Mouse (Mus musculus) forebrain, postnatal 0 days (tissue): ENCODE results near the gene Wbp1. TPM values are rescaled to one million over a fixed set of nuclear protein-coding genes. Genes with fewer than 3 reads are reported as not detected.

ENCODE experiments used
- ATAC-seq: fragments of 200-750 bp; cut with Nextera tagmentation; 2 replicates; pipeline ENCODE4 v1.8.0; 2017; ENCODE audit warnings: mild to moderate bottlenecking, moderate library complexity
- DNase-seq: peaks from one replicate; pipeline ENCODE4 v3.0.0-alpha.2; 2015
- H3K27ac ChIP-seq: fragments of 300-500 bp; sonication (generic); 2 replicates; pipeline ENCODE4 v1.5.1; 2014; ENCODE audit warnings: low read depth, mild to moderate bottlenecking, antibody characterized with exemption, low read length, moderate library complexity, mixed read lengths
- H3K27me3 ChIP-seq: fragments of 300-500 bp; sonication (generic); 2 replicates; pipeline ENCODE4 v1.6.1; 2014; ENCODE audit warnings: mild to moderate bottlenecking, low read length, mixed read lengths; ENCODE audit not compliant: insufficient read depth
- H3K36me3 ChIP-seq: fragments of 300-500 bp; sonication (generic); 2 replicates; pipeline ENCODE4 v1.6.1; 2014; ENCODE audit warnings: mild to moderate bottlenecking, moderate library complexity; ENCODE audit not compliant: insufficient read depth
- H3K4me1 ChIP-seq: fragments of 300-500 bp; sonication (generic); 2 replicates; pipeline ENCODE4 v1.6.1; 2014; ENCODE audit warnings: antibody characterized with exemption; ENCODE audit not compliant: insufficient read depth
- H3K4me2 ChIP-seq: fragments of 300-500 bp; sonication (generic); 2 replicates; pipeline ENCODE4 v1.6.1; 2014; ENCODE audit warnings: low read depth, mild to moderate bottlenecking, moderate library complexity
- H3K4me3 ChIP-seq: fragments of 300-500 bp; sonication (generic); 2 replicates; pipeline ENCODE4 v1.5.1; 2014; ENCODE audit warnings: low read depth, low read length, mixed read lengths
- H3K9ac ChIP-seq: fragments of 300-500 bp; sonication (generic); 2 replicates; pipeline ENCODE4 v1.6.1; 2014; ENCODE audit warnings: mild to moderate bottlenecking
- H3K9me3 ChIP-seq: fragments of 300-500 bp; sonication (generic); 2 replicates; pipeline ENCODE4 v1.6.1; 2016; ENCODE audit warnings: low read length
- CTCF ChIP-seq: sonication (generic); IDR thresholded peaks from 2 replicates; pipeline ENCODE4 v1.5.1; 2016; ENCODE audit warnings: antibody characterized with exemption, control low read depth, low read depth
- WGBS: fragments of 180-500 bp; shearing (Covaris S2); extraction: QIAGEN DNeasy Blood & Tissue Kit; methylation state at CpG from one replicate; pipeline ENCODE4 v1.1.7; 2014; 5-methylcytosine and 5-hydroxymethylcytosine counted together
- polyA plus RNA-seq: library from polyadenylated mRNA; unstranded; fragments of >200 nt; fragmentation: Nextera tagmentation; extraction: Ambion mirVana; gene quantifications from 2 replicates; pipeline ENCODE4 v1.2.1, GENCODE M21; 2015
- total RNA-seq: library from RNA; depleted of rRNA; stranded (reverse); fragments of >200 nt; gene quantifications from 2 replicates; pipeline ENCODE4 v1.2.3, GENCODE M21; 2014

Wbp1 gene
- total and polyA plus RNA-seq, 2 experiments from 2014 or later = 109 to 151 TPM

- peak overlapping the region; percentile 63 for H3K4me3 ChIP-seq
- under 1% methylated on average over 30 of the region's 30 CpGs for WGBS
- H3K27ac ChIP-seq = no peak overlapping the region
These were observed 3.5 kb upstream of the Wbp1 start for GRCm38 (mm10) chr6:83124851-83125312.

DNA sequence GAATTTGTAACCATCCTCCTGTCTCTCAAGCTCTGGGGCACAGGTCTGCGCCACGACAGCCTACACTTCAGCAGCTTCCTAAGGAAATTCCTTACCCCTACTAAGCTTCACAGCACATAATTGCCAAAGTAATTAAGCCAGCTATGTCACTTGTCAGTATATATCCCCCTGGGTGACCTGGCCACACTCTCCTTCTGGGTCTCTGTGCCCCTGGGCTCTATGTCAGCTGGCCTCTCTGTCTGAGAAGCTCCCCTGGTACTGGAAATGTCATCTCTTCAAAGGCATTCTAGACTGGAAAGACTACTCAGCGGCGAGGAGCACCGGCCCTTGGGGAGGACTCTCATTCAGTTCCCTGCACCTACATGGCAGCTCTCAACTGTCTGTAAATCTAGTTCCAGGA, 1.6 kb upstream of the Wbp1 start:
- Histone ChIP-seq H3K4me3 (no peak overlapping the region), H3K4me1 (peaks cover 22% of the 10 kb centered on the region), H3K36me3 (peaks cover 15% of the 10 kb centered on the region), H3K4me2 (no peak overlapping the region), H3K27ac (no peak overlapping the region), H3K9me3 (no peaks in the 10 kb centered on the region), H3K9ac (no peak overlapping the region), H3K27me3 (no peaks in the 10 kb centered on the region)
- no peak for DNase-seq
- WGBS = 84% methylated on average over 5 of the region's 5 CpGs
- TF ChIP-seq CTCF = no peak
- no peak for ATAC-seq

More at GRCm38 (mm10) chr6:83124851-83125312, 3.5 kb upstream of the Wbp1 start:
- Histone ChIP-seq H3K4me2 (peak overlapping the region; percentile 93), H3K27me3 (no peaks in the 10 kb centered on the region), H3K4me1 (peaks cover 22% of the 10 kb centered on the region), H3K9me3 (no peaks in the 10 kb centered on the region), H3K9ac (peak overlapping the region; percentile 48), H3K36me3 (no peaks in the 10 kb centered on the region)
- DNase-seq (peak; percentile 96), ATAC-seq (peak; percentile 30; the same call in 1 of the 2 replicates)
- no peak for TF ChIP-seq CTCF

GRCm38 (mm10) chr6:83121863-83122710, 728 bp upstream of the Wbp1 start:
- DNase-seq (no peak), ATAC-seq (peak; percentile 38)
- no peak for TF ChIP-seq CTCF
- Histone ChIP-seq H3K4me3 (peak overlapping the region; percentile 70), H3K9me3 (no peaks in the 10 kb centered on the region), H3K4me1 (peaks cover 22% of the 10 kb centered on the region), H3K36me3 (peaks cover 24% of the 10 kb centered on the region), H3K4me2 (peak overlapping the region; percentile 93), H3K27ac (peak overlapping the region; percentile 88), H3K9ac (peak overlapping the region; percentile 70), H3K27me3 (no peaks in the 10 kb centered on the region)
- 6% methylated on average over 40 of the region's 52 CpGs for whole genome bisulfite sequencing

DNA sequence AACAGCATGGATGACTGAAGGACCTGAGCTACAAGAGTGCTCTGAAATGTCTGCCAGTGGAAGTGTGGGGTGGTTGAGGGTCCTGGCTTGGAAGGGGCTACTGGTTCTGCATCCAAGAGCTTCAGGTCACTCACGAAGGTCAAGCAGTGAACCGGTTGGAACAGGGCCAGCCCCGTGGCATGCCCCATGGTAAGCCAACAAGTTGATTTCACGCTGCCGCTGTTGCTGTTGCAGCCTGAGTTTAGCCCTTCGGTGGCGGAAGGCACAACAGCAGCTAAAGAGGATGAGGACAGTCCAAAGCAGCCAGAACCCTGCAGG, 1.7 kb downstream of the Wbp1 start:
- ATAC-seq (no peak), DNase-seq (no peak)
- Histone ChIP-seq H3K4me2 (peak overlapping the region; percentile 93; the same call in 1 of the 2 replicates), H3K27ac (no peak overlapping the region), H3K4me3 (no peak overlapping the region), H3K36me3 (peaks cover 25% of the 10 kb centered on the region), H3K4me1 (peaks cover 22% of the 10 kb centered on the region), H3K9ac (no peak overlapping the region), H3K27me3 (no peaks in the 10 kb centered on the region), H3K9me3 (no peaks in the 10 kb centered on the region)
- TF ChIP-seq CTCF = no peak
- WGBS = 80% methylated on average over 7 of the region's 7 CpGs

DNA sequence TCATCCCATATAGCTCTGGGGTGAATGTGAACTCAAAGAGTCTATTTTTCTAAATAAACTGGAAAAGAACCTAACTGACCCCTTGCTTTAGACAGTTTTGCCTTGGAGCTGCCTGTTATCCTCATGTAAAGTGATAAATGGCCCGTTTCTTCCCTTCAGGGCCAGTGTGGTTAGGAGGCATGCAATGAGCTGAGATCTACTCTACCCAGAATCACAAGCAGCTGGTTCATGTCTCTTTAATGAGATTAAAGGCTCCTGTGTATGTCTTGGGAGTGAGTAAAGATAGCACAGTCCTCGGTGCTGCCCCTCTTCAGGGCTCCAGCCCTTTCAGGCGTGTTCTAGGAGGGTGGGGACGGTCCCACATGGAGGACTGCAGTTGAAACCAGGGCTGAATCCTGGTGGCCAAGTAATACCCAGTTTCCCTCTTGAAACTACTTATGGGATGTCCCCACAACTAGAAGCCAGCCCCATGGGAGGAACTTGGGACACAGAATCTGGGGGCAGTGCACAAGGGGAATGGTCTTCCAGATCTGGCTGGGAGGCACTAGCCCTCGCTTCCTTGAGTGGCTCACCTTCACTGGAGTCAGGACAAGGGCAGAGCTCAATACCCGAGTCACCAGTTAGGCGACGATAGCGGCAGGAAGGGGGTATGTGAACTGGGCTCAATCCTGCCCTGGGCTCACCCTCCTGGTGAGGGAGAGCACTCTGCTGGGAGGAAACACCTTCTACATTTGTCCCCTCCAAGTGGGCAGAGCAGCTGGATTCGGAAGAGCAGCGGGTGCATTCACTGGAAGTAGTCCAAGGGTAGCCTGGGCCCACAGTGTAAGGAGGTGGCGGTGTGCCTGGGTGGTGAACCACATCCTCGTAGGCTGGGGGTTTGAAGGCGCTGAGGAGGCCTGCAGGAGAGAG, 2.3 kb downstream of the Wbp1 start:
- H3K9ac ChIP-seq = no peak overlapping the region
- 77% methylated on average over 14 of the region's 14 CpGs for WGBS
- H3K9me3 ChIP-seq = no peaks in the 10 kb centered on the region
- H3K27ac ChIP-seq = no peak overlapping the region
- no peak overlapping the region for H3K4me2 ChIP-seq
- H3K4me1 ChIP-seq = peaks cover 16% of the 10 kb centered on the region
- ATAC-seq (no peak), DNase-seq (no peak)
- H3K4me3 ChIP-seq = no peak overlapping the region
- H3K36me3 ChIP-seq = peaks cover 25% of the 10 kb centered on the region
- no peak for TF ChIP-seq CTCF
- H3K27me3 ChIP-seq = no peaks in the 10 kb centered on the region

DNA sequence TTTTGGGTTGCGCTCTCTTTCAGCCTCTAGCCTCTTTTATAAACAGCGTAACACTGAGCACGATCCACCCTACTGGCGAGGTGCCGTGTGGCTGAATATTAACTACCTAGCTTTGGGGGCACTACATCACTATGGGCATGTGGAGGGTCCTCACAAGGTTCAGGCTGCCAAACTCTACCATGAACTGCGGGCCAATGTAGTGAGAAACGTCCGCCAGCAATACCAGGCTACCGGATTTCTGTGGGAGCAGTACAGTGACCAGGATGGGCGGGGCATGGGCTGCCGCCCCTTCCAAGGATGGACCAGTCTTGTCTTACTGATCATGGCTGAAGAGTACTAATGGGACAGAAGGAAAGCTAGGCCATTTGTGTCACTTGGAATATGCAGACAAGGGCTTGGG, 3.0 kb downstream of the Wbp1 start:
- DNase-seq = no peak
- no peaks in the 10 kb centered on the region for H3K9me3 ChIP-seq
- no peaks in the 10 kb centered on the region for H3K27me3 ChIP-seq
- WGBS = 81% methylated on average over 11 of the region's 11 CpGs
- H3K4me3 ChIP-seq = no peak overlapping the region
- ATAC-seq = no peak
- H3K27ac ChIP-seq = no peak overlapping the region
- TF ChIP-seq CTCF = no peak
- H3K4me2 ChIP-seq = no peak overlapping the region
- H3K4me1 ChIP-seq = peaks cover 14% of the 10 kb centered on the region
- no peak overlapping the region for H3K9ac ChIP-seq
- H3K36me3 ChIP-seq = peaks cover 25% of the 10 kb centered on the region
